Mouse (Mus musculus) liver, postnatal 0 days (tissue): ENCODE measurements around the gene Zfp513. TPM values are rescaled to one million over a fixed set of nuclear protein-coding genes. Genes with fewer than 3 reads are reported as not detected.
A peak's percentile ranks its signal among the peaks of the same experiment; 100 is the strongest.

Source experiments
- ATAC-seq: fragments of 200-750 bp; cut with Nextera tagmentation; 2 replicates; pipeline ENCODE4 v1.8.0; 2017; ENCODE audit warnings: mild to moderate bottlenecking, moderate library complexity
- DNase-seq: peaks from one replicate; pipeline ENCODE4 v3.0.0-alpha.2; 2016
- H3K27ac ChIP-seq: fragments of 300-500 bp; sonication (generic); 2 replicates; pipeline ENCODE4 v1.5.1; 2014; ENCODE audit warnings: antibody characterized with exemption, moderate library complexity, mild to moderate bottlenecking, low read depth
- H3K27me3 ChIP-seq: fragments of 300-500 bp; sonication (generic); 2 replicates; pipeline ENCODE4 v1.6.1; 2014; ENCODE audit warnings: low read length, control low read depth, mixed read lengths; ENCODE audit not compliant: insufficient read depth
- H3K36me3 ChIP-seq: fragments of 300-500 bp; sonication (generic); replicated peaks from 2 replicates; pipeline ENCODE4 v1.6.1; 2014; ENCODE audit warnings: mild to moderate bottlenecking, control low read depth, low read length, moderate library complexity, mixed read lengths; ENCODE audit not compliant: insufficient read depth
- H3K4me1 ChIP-seq: fragments of 300-500 bp; sonication (generic); 2 replicates; pipeline ENCODE4 v1.6.1; 2014; ENCODE audit warnings: antibody characterized with exemption, mild to moderate bottlenecking, control low read depth; ENCODE audit not compliant: insufficient read depth
- H3K4me2 ChIP-seq: fragments of 300-500 bp; sonication (generic); 2 replicates; pipeline ENCODE4 v1.6.1; 2014; ENCODE audit warnings: low read depth, mild to moderate bottlenecking, low read length, moderate library complexity, mixed read lengths
- H3K4me3 ChIP-seq: fragments of 300-500 bp; sonication (generic); 2 replicates; pipeline ENCODE4 v1.5.1; 2014; ENCODE audit warnings: low read depth, low read length
- H3K9ac ChIP-seq: fragments of 300-500 bp; sonication (generic); replicated peaks from 2 replicates; pipeline ENCODE4 v1.6.1; 2014; ENCODE audit warnings: mild to moderate bottlenecking, moderate library complexity
- H3K9me3 ChIP-seq: fragments of 300-500 bp; sonication (generic); 2 replicates; pipeline ENCODE4 v1.6.1; 2016; ENCODE audit warnings: mild to moderate bottlenecking, control low read depth, low read length, mixed read lengths
- CTCF ChIP-seq: sonication (generic); IDR thresholded peaks from 2 replicates; pipeline ENCODE4 v1.5.1; 2016; ENCODE audit warnings: antibody characterized with exemption, low read depth
- EP300 ChIP-seq: IDR thresholded peaks from 2 replicates; pipeline ENCODE4 v1.6.1; 2016; ENCODE audit warnings: antibody characterized with exemption, low read depth, mild to moderate bottlenecking
- WGBS: fragments of 180-500 bp; shearing (Covaris S2); extraction: QIAGEN DNeasy Blood & Tissue Kit; methylation state at CpG from one replicate; pipeline ENCODE4 v1.1.7; 2014; ENCODE audit not compliant: insufficient replicate concordance; 5-methylcytosine and 5-hydroxymethylcytosine counted together
- polyA plus RNA-seq: library from polyadenylated mRNA; unstranded; fragments of >200 nt; fragmentation: Nextera tagmentation; extraction: Ambion mirVana; gene quantifications from 2 replicates; pipeline ENCODE4 v1.2.1, GENCODE M21; 2015

The Zfp513 gene
- polyA plus RNA-seq, 1 experiment from 2014 or later, result 2.9 TPM

DNA sequence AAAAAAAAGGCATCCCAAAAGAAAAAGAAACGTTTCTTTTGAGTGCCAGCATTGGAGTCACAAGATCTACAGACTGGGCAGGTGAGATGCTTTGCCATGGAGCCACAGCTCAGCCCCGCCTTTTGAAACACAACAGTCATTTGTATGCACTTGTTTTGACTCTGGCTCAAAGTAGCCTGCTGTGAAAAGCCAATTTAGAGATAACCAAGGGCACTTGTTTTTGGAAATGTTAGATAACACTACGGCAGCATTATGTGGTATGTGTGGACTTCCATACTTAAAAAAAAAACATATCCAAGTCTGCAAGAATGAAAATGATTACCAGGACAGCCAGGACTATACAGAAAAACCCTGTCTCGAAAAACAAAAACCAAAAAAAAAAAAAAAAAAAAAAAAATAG, 18.4 kb downstream of the Zfp513 start:
- no peak for DNase-seq
- Histone ChIP-seq H3K9me3 (no peaks in the 10 kb centered on the region), H3K4me2 (peak overlapping the region; percentile 9; the same call in 1 of the 2 replicates), H3K27ac (peak overlapping the region; percentile 23; the same call in 1 of the 2 replicates), H3K36me3 (peaks cover 13% of the 10 kb centered on the region), H3K4me1 (peaks cover 9% of the 10 kb centered on the region), H3K9ac (no peak overlapping the region), H3K4me3 (no peak overlapping the region), H3K27me3 (no peaks in the 10 kb centered on the region)
- ATAC-seq, result no peak
- whole genome bisulfite sequencing, result 39% methylated on average over 4 of the region's 4 CpGs
- TF ChIP-seq CTCF (no peak), EP300 (peak; percentile 62; the same call in 1 of the 2 replicates)

DNA sequence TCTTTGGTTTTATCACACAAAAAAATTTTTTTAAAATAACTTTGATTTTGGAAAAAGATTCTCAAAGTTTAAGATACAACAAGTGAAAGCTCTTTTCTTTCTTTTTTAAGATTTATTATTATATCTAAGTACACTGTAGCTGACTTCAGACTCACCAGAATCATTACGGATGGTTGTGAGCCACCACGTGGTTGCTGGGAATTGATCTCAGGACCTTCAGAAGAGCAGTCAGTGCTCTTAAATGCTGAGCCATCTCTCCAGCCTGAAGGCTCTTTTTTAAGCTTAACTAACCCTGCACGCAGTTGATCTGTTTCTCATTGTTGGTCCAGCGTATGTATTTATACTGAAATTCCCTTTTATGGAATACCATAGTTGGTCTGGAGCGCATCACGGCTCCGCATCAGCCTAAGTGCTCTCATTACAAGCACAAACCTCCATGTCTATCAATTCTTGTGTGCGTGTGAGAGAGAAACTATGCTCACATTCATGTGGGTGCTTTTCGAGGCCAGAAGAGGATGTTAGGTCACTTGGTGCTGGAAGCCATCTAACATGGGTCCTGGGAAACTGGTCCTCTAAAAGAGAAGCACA, 20.8 kb downstream of the Zfp513 start:
- Histone ChIP-seq H3K27ac (no peak overlapping the region), H3K4me3 (no peak overlapping the region), H3K9me3 (no peaks in the 10 kb centered on the region), H3K4me2 (peak overlapping the region; percentile 80; the same call in 1 of the 2 replicates), H3K36me3 (0 out of 2 replicates have a peak, but pooled peaks cover 4% of the 10 kb centered on the region), H3K27me3 (no peaks in the 10 kb centered on the region), H3K4me1 (peaks cover 14% of the 10 kb centered on the region), H3K9ac (no peak overlapping the region)
- DNase-seq (no peak), ATAC-seq (no peak)
- TF ChIP-seq CTCF, result no peak
- TF ChIP-seq EP300, result no peak
- WGBS, result 87% methylated on average over 9 of the region's 9 CpGs

DNA sequence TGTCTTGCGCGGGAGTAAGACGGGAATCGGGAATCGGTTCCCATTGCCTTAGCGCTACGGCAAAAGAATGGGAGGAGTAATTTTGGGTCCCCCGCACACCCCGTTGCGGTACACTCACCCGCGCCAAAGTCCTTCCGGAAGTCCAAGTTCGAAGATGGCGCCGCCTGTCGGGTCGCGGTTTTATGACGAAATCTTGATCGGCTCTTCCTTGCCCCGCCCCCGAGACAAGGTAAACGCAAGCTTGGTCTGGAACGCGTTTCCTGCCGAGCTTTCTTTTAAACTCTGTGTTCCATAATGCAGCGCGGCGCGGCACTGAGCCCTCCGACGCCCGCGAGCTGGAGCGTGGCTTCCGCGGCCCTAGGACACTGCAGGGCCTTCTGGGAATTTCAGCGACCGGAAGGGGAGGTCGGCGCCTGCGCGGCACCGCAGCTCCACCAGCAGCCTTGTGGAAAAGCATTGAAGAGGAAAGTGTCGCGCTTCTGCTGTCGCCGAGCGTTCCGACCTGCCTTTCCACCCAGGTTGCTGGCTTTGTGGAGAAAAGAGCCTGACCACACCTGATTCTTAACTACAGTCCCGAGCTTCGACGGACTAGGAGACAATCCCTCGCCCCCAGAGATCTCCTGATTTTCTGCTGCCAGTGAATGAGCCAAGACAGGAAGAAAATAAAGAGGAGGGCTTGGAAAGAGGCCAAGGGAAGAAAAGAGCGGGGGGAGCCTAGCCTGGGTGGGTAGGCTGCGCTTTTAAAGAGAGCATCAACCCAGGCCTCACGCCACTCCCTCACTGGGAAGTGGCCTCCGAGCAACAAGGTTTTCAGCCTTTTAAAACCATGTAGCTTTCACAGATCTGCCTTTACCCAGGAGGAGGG, 22.1 kb downstream of the Zfp513 start, which contains the start of the genes Gm29609 and Gtf3c2:
Gm29609 (minus strand) TSS at position 146 of the 865 bp plus-strand sequence.
Gtf3c2 (minus strand) TSS at position 379 of the 865 bp plus-strand sequence.
- peak; percentile 94 for ATAC-seq
- H3K4me1 ChIP-seq, result peaks cover 14% of the 10 kb centered on the region

DNA sequence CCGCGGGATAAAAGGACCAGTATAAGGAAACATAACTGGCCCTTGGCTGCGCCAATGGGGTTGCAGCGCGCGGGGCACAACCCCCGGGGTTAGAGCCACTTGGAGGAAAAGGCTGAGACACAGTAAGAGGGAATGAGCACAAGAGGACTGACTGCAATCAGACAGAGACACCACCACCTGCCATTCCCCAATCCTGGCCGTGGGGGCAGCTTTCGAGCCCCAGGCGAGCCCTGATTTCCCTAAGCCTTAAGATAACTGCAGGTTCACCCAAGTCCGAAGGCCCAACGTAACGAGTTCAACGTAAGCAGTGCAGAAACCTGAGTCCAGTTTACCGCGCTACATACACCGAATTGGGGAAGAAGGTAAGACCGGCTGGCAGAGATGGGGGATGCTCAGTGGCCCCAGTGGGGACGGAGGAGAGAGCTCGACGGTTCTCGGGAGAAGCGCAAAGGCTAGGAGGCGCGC, 22.8 kb downstream of the Zfp513 start:
- no peaks in the 10 kb centered on the region for H3K9me3 ChIP-seq
- peak overlapping the region; percentile 80 for H3K4me2 ChIP-seq
- H3K36me3 ChIP-seq, result peaks cover 7% of the 10 kb centered on the region
- peak; percentile 61 for DNase-seq
- peak overlapping the region; percentile 80 for H3K9ac ChIP-seq
- peak; percentile 59 for ATAC-seq
- WGBS, result 1% methylated on average over 25 of the region's 25 CpGs
- peaks cover 14% of the 10 kb centered on the region for H3K4me1 ChIP-seq
- TF ChIP-seq CTCF, result no peak
- no peak for TF ChIP-seq EP300
- no peaks in the 10 kb centered on the region for H3K27me3 ChIP-seq
- H3K4me3 ChIP-seq, result peak overlapping the region; percentile 83
- peak overlapping the region; percentile 97 for H3K27ac ChIP-seq

More for the DNA sequence above, 22.1 kb downstream of the Zfp513 start, which contains the start of the genes Gm29609 and Gtf3c2:
- Histone ChIP-seq H3K4me2 (peak within 1 kb of the TSS; percentile 80), H3K9ac (peak within 1 kb of the TSS; percentile 80), H3K36me3 (0 out of 2 replicates have a peak, but pooled peaks cover 4% of the 10 kb centered on the region), H3K27ac (peak within 1 kb of the TSS; percentile 97), H3K27me3 (no peaks in the 10 kb centered on the region), H3K9me3 (no peaks in the 10 kb centered on the region), H3K4me3 (peak within 1 kb of the TSS; percentile 83)
- DNase-seq, result peak; percentile 94
- TF ChIP-seq EP300, result peak; percentile 60; the same call in 1 of the 2 replicates
- TF ChIP-seq CTCF, result peak; percentile 27; the same call in 1 of the 2 replicates
- WGBS, result under 1% methylated on average over 59 of the region's 59 CpGs

DNA sequence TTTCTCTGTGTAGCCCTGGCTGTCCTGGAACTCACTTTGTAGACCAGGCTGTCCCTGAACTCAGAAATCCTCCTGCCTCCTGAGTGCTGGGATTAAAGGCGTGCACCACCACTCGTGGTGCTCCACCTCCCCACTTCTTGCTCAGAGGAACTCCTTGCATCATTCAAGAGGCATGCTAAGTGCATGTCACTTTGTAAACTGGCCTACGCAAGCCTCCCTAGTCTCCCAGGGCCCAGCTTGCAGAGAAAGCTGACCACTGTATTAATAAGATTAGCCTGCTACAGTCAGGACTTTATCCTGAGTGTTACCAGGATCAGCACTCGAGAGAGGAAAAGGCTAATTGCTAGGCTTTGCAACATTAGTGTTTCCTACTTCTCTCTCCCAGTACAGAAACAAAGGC, 33.5 kb downstream of the Zfp513 start:
- no peaks in the 10 kb centered on the region for H3K4me1 ChIP-seq
- H3K4me2 ChIP-seq, result no peak overlapping the region
- H3K27ac ChIP-seq, result no peak overlapping the region
- DNase-seq (no peak), ATAC-seq (no peak)
- H3K4me3 ChIP-seq, result no peak overlapping the region
- H3K27me3 ChIP-seq, result no peaks in the 10 kb centered on the region
- peaks cover 89% of the 10 kb centered on the region for H3K36me3 ChIP-seq
- no peak for TF ChIP-seq EP300
- TF ChIP-seq CTCF, result no peak
- WGBS, result 86% methylated on average over 4 of the region's 4 CpGs
- no peaks in the 10 kb centered on the region for H3K9me3 ChIP-seq
- H3K9ac ChIP-seq, result no peak overlapping the region

DNA sequence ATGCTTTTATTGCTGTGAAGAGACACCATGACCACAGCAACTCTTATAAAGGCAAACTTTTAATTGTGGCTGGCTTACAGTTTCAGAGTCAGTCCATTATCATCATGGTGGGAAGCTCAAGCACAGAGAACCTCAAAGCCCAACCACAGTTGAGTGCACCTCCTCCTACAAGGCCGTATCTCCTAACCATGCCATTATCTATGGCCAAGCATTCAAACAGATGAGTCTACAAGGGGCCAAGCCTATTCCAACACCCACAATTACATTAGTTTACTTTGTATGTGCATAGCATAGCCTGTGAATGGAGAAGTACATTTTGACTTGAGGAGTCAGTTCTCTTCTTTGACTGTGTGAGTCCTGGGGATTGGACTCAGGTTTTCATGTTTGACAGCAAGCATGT, 37.2 kb downstream of the Zfp513 start:
- H3K9me3 ChIP-seq, result no peaks in the 10 kb centered on the region
- no peak for DNase-seq
- ATAC-seq, result no peak
- H3K4me1 ChIP-seq, result no peaks in the 10 kb centered on the region
- no peak overlapping the region for H3K4me3 ChIP-seq
- TF ChIP-seq EP300 (no peak), CTCF (no peak)
- no peak overlapping the region for H3K4me2 ChIP-seq
- no peak overlapping the region for H3K27ac ChIP-seq
- H3K9ac ChIP-seq, result no peak overlapping the region
- no peaks in the 10 kb centered on the region for H3K27me3 ChIP-seq
- peaks cover 82% of the 10 kb centered on the region for H3K36me3 ChIP-seq
- 57% methylated on average over 1 of the region's 1 CpGs for WGBS
